Mouse (Mus musculus) CH12.LX (cell line): Measurements from ENCODE around the gene Kctd20. TPM values are rescaled to one million over a fixed set of nuclear protein-coding genes. Genes with fewer than 3 reads are reported as not detected.

Experiments
- DNase-seq: peaks from one replicate; pipeline ENCODE4 v3.0.0-alpha.2; 2013; ENCODE audit errors: extremely low read depth
- H3K27ac ChIP-seq: 2 replicates; pipeline ENCODE4 v1.5.1; 2012; ENCODE audit warnings: low read depth, mild to moderate bottlenecking, control low read depth, moderate library complexity; ENCODE audit not compliant: insufficient read depth
- H3K27me3 ChIP-seq: replicated peaks from 2 replicates; pipeline ENCODE3; 2012; ENCODE audit warnings: inconsistent platforms
- H3K36me3 ChIP-seq, 2 experiments: replicated peaks in 1 of 2; 2 replicates each; pipeline versions ENCODE3 to v1.6.1; 2012; ENCODE audit warnings: inconsistent platforms in 1 of 2, low read length in 1 of 2, mild to moderate bottlenecking in 1 of 2, mixed read lengths in 1 of 2, moderate library complexity in 1 of 2; ENCODE audit not compliant: control insufficient read depth in 1 of 2, insufficient read depth in 1 of 2
- H3K4me1 ChIP-seq, 2 experiments: 2 replicates each; pipeline ENCODE4 v1.6.1; 2012; ENCODE audit warnings: inconsistent platforms in 1 of 2, moderate library complexity in 1 of 2; ENCODE audit not compliant: insufficient read depth in 2 of 2, control insufficient read depth in 1 of 2
- H3K4me2 ChIP-seq: 2 replicates; pipeline ENCODE4 v1.6.1; 2012; ENCODE audit warnings: low read depth, mild to moderate bottlenecking, control low read depth; ENCODE audit not compliant: poor library complexity, insufficient read depth, severe bottlenecking
- H3K4me3 ChIP-seq, 3 experiments: fragments of 150-350 bp in 1 of 3; sonication (generic) in 1 of 3; replicated peaks in 1 of 3; 2 replicates each; pipeline versions ENCODE3 to v1.5.1; 2011 to 2012; ENCODE audit warnings: low read depth in 2 of 3, low read length in 2 of 3, mild to moderate bottlenecking in 2 of 3, moderate library complexity in 2 of 3, control low read depth in 1 of 3, improper control_type of control experiment in 1 of 3, inconsistent platforms in 1 of 3, mixed read lengths in 1 of 3; ENCODE audit not compliant: poor library complexity in 1 of 3
- H3K79me2 ChIP-seq: replicated peaks from 2 replicates; pipeline ENCODE4 v1.6.1; 2012; ENCODE audit warnings: mild to moderate bottlenecking, moderate library complexity; ENCODE audit not compliant: control insufficient read depth, poor library complexity, insufficient read depth, severe bottlenecking; ENCODE audit errors: extremely low read depth
- H3K9ac ChIP-seq: 2 replicates; pipeline ENCODE4 v1.6.1; 2012; ENCODE audit warnings: low read depth, mild to moderate bottlenecking, control low read depth, moderate library complexity; ENCODE audit not compliant: insufficient read depth
- H3K9me3 ChIP-seq: replicated peaks from 2 replicates; pipeline ENCODE3; 2012; ENCODE audit warnings: low read length, inconsistent platforms, mixed read lengths
- BHLHE40 ChIP-seq: IDR thresholded peaks from 2 replicates; pipeline ENCODE4 v1.6.1; 2011; ENCODE audit warnings: mild to moderate bottlenecking, low read depth, low read length, improper control_type of control experiment
- CHD1 ChIP-seq: IDR thresholded peaks from 2 replicates; pipeline ENCODE4 v1.6.1; 2012; ENCODE audit warnings: low read depth, low read length, improper control_type of control experiment, inconsistent platforms
- CTCF ChIP-seq, 2 experiments: IDR thresholded peaks in 1 of 2; conservative IDR thresholded peaks in 1 of 2; 2 replicates each; pipeline ENCODE4 v1.5.1; 2011 to 2012; ENCODE audit warnings: low read depth in 2 of 2, low read length in 2 of 2, improper control_type of control experiment in 1 of 2, inconsistent platforms in 1 of 2, mild to moderate bottlenecking in 1 of 2, moderate library complexity in 1 of 2
- ELF1 ChIP-seq: IDR thresholded peaks from 2 replicates; pipeline ENCODE4 v1.6.1; 2014; ENCODE audit warnings: low read depth, mild to moderate bottlenecking, inconsistent platforms, low read length, improper control_type of control experiment
- HCFC1 ChIP-seq: IDR thresholded peaks from 2 replicates; pipeline ENCODE4 v1.6.1; 2012; ENCODE audit warnings: low read depth, mild to moderate bottlenecking, inconsistent platforms, low read length, improper control_type of control experiment
- MEF2A ChIP-seq: IDR thresholded peaks from 2 replicates; pipeline ENCODE4 v1.6.1; 2014; ENCODE audit warnings: low read depth, mild to moderate bottlenecking, inconsistent platforms, low read length, improper control_type of control experiment, borderline replicate concordance
- NELFE ChIP-seq: IDR thresholded peaks from 2 replicates; pipeline ENCODE4 v1.6.1; 2011; ENCODE audit warnings: low read depth, low read length, improper control_type of control experiment
- NRF1 ChIP-seq: IDR thresholded peaks from 2 replicates; pipeline ENCODE4 v1.6.1; 2014; ENCODE audit warnings: low read depth, mild to moderate bottlenecking, inconsistent platforms, low read length, improper control_type of control experiment, moderate library complexity
- PAX5 ChIP-seq: IDR thresholded peaks from 2 replicates; pipeline ENCODE4 v1.6.1; 2012; ENCODE audit warnings: low read length, inconsistent platforms, mixed read lengths
- POLR2A ChIP-seq: IDR thresholded peaks from 2 replicates; pipeline ENCODE4 v1.6.1; 2011; ENCODE audit warnings: low read depth, mild to moderate bottlenecking, improper control_type of control experiment, low read length
- SIN3A ChIP-seq: IDR thresholded peaks from 2 replicates; pipeline ENCODE4 v1.6.1; 2012; ENCODE audit warnings: low read length, improper control_type of control experiment, inconsistent platforms
- TBP ChIP-seq: conservative IDR thresholded peaks from 2 replicates; pipeline ENCODE4 v1.6.1; 2011; ENCODE audit warnings: low read depth, low read length, improper control_type of control experiment
- TCF12 ChIP-seq: IDR thresholded peaks from 2 replicates; pipeline ENCODE4 v1.6.1; 2014; ENCODE audit warnings: low read depth, mild to moderate bottlenecking, inconsistent platforms, low read length, improper control_type of control experiment
- UBTF ChIP-seq: IDR thresholded peaks from 2 replicates; pipeline ENCODE4 v1.6.1; 2012; ENCODE audit warnings: low read depth, mild to moderate bottlenecking, inconsistent platforms, low read length, improper control_type of control experiment, moderate library complexity
- ZNF384 ChIP-seq: IDR thresholded peaks from 2 replicates; pipeline ENCODE4 v1.6.1; 2012; ENCODE audit warnings: low read depth, low read length, improper control_type of control experiment, inconsistent platforms
- dilution Hi-C: fragments of 300-500 bp; cut with MboI; formaldehyde crosslinking; loops from 2 replicates; pipeline ENCODE4 v1.14.3; 2020; ENCODE audit warnings: low sequenced_read_pairs; ENCODE audit not compliant: extremely low pct_unique_long_range_greater_than_20kb, extremely low pct_ligation_motif_present
- in situ Hi-C: fragments of 300-500 bp; cut with MboI; formaldehyde crosslinking; loops from 3 replicates; pipeline ENCODE4 v1.14.3; 2019; ENCODE audit warnings: low sequenced_read_pairs, low pct_ligation_motif_present, low pct_unique_long_range_greater_than_20kb, mixed read lengths
- polyA plus RNA-seq: library from polyadenylated mRNA; unstranded; fragments of >175 nt; gene quantifications from 2 replicates; pipeline ENCODE4 v1.2.1, GENCODE M21; 2012; ENCODE audit warnings: low read depth; ENCODE audit not compliant: insufficient read length
- total RNA-seq, 2 experiments: library from RNA; depleted of rRNA; stranded (reverse); fragments of 300-350 nt in 1 of 2; fragments of >200 nt in 1 of 2; gene quantifications; 2 replicates each; pipeline ENCODE4 v1.2.3; 2012 to 2014

Kctd20 gene
- total and polyA plus RNA-seq, 3 experiments: 40.1 to 85.2 (median 68.5) TPM

DNA sequence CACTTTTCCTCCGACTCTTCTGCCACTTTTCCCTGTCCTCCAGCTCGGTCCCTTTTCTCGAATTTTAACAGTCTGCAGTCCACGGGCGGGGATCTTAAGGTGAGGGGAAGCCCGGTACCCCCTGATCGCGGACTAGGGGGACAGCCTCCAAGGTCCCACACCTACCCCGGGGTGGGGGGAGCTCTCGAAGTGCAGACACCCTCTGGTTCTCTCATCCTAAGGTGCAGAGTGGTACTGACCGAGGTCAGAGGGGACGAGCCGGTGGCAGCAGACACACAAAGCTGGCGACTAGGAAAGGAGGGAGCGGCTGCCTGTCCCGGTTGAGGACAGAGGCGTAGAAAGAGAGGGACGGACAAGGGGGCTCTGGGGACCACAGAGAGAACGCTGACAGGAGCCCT is 55.5 kb downstream of the Kctd20 start:
- no peaks in the 10 kb centered on the region for H3K27me3 ChIP-seq
- H3K4me2 ChIP-seq: peak overlapping the region; percentile 99; the same call in 1 of the 2 replicates
- peaks cover 45% of the 10 kb centered on the region for H3K79me2 ChIP-seq
- peaks cover 0 to 4% of the 10 kb centered on the region in 2 experiments for H3K36me3 ChIP-seq
- peak overlapping the region; percentile 41 for H3K27ac ChIP-seq
- peak overlapping the region; percentile 88 to 95 (median 89) for H3K4me3 ChIP-seq
- dilution Hi-C loops: no loop called here
- in situ Hi-C loops: no loop called here
- no peaks in the 10 kb centered on the region for H3K9me3 ChIP-seq
- DNase-seq: no peak
- H3K9ac ChIP-seq: peak overlapping the region; percentile 86
- peaks cover 11 to 48% of the 10 kb centered on the region in 2 experiments for H3K4me1 ChIP-seq
- TF ChIP-seq MEF2A (no peak), SIN3A (peak; percentile 11; the same call in 1 of the 2 replicates), CHD1 (0 out of 2 replicates have a peak, but pooled peaks have one; percentile 1)

DNA sequence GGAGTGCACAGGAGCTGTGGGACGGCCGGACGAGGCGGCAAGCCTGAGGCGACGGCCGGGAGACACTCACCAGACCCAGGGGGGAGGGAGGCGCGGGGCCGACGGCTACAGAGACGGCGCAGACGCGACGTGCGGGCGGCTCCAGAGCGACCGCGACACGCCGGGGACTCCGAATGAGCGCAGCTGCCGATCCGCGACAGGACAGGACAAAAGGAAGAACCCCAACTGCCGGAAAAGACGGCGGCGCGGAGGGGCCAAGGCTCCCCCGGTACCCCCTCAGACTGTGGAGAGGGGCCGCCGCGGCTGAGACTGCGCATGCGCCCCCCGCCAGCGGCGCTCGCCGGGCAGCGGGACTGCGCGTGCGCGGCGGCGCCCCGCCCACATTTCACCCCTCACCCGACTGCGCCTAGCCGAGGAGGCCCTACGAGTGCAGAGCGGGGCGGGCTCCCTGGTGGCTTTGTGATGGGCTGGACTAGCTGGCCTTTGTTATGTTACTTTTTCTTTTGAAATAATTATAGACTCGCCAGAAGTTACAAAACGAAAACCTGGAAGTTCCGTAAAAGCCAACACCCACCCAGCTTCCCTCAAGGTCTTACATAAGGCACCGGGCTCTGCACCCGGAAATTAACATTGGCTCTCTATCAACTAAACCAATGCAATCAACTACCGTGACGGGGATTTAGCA is 56.0 kb downstream of the Kctd20 start, which contains the start of gene Stk38:
TSS of gene Stk38 (minus strand) at position 355 of the 685 bp plus-strand sequence.
- TF ChIP-seq ELF1: peak; percentile 71
- 0 out of 2 replicates have a peak, but pooled peaks have one; percentile 26 for TF ChIP-seq TBP
- TF ChIP-seq BHLHE40: peak; percentile 40
- peak; percentile 91 for TF ChIP-seq POLR2A
- TF ChIP-seq NELFE: peak; percentile 80
- peak; percentile 95 for TF ChIP-seq NRF1
- TF ChIP-seq PAX5: no peak
- peak; percentile 27; the same call in 1 of the 2 replicates for TF ChIP-seq HCFC1
- TF ChIP-seq CTCF (conservative IDR thresholded peaks at IDR 0.05 in 1 of 2, IDR thresholded peaks at IDR 0.05 in 1 of 2; ENCODE audit: low read depth in 2 of 2, low read length in 2 of 2): no peak
- no peak for TF ChIP-seq UBTF
- peak; percentile 33; the same call in 1 of the 2 replicates for TF ChIP-seq MEF2A
- TF ChIP-seq TCF12: peak; percentile 69
- TF ChIP-seq ZNF384: no peak
- peaks cover 11 to 46% of the 10 kb centered on the region in 2 experiments for H3K4me1 ChIP-seq
- peak within 1 kb of the TSS; percentile 86 for H3K9ac ChIP-seq
- H3K4me2 ChIP-seq: peak within 1 kb of the TSS; percentile 99
- peak; percentile 79 for DNase-seq
- H3K36me3 ChIP-seq: peaks cover 0 to 4% of the 10 kb centered on the region in 2 experiments
- no peaks in the 10 kb centered on the region for H3K27me3 ChIP-seq
- peak within 1 kb of the TSS; percentile 88 to 95 (median 89) for H3K4me3 ChIP-seq
- dilution Hi-C loops (no loop called here), in situ Hi-C loops (no loop called here)
- H3K9me3 ChIP-seq: no peaks in the 10 kb centered on the region
- peaks cover 43% of the 10 kb centered on the region for H3K79me2 ChIP-seq
- H3K27ac ChIP-seq: peak within 1 kb of the TSS; percentile 41
